Mouse (Mus musculus): Measurements from ENCODE around the gene Cdan1.

Cdan1 gene

GRCm38 (mm10) chr2:120729775-120730585 lies 119.9 kb downstream of the Cdan1 start:
- peak overlapping the region; percentile 96 for H3K4me3 ChIP-seq (replicated peaks; ENCODE audit: low read length)
- H3K27me3 ChIP-seq (ENCODE audit: insufficient read depth, low read length) = no peaks in the 10 kb centered on the region
- H3K9me3 ChIP-seq (ENCODE audit: low read length) = no peaks in the 10 kb centered on the region
- H3K36me3 ChIP-seq (ENCODE audit: insufficient read depth, low read length) = peaks cover 50% of the 10 kb centered on the region
- no peak for TF ChIP-seq CTCF (conservative IDR thresholded peaks at IDR 0.05; ENCODE audit: low read length)
- TF ChIP-seq NANOG (IDR thresholded peaks at IDR 0.05; ENCODE audit: borderline replicate concordance, low read length) = no peak
- TF ChIP-seq POU5F1 (IDR thresholded peaks at IDR 0.05; ENCODE audit: borderline replicate concordance, low read length) = no peak
- H3K4me1 ChIP-seq (replicated peaks; ENCODE audit: low read depth, low read length) = peaks cover 31% of the 10 kb centered on the region

DNA sequence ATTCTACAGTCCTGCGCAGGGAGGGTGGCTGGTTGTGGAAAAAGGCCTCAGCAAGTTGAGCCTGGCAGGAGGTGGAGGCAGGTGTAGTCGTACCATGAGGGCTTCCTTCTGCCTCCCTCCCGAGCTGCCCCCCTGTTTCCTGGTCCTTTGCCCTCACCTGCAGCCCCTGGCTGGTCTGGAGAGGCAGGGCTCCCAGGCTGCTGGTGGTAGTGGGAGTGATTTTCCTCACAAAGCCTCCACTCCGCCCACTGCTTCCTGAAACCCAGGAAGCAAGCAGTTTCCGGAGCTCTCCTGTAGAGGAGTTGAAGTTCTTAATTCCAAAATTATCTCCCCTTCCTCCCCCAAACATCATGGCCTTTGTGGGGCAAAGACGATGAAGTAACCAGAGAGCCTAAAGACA lies 125.8 kb downstream of the Cdan1 start:
- Histone ChIP-seq H3K4me3 (replicated peaks; ENCODE audit: low read length) (no peak overlapping the region), H3K36me3 (ENCODE audit: insufficient read depth, low read length) (peaks cover 98% of the 10 kb centered on the region), H3K4me1 (replicated peaks; ENCODE audit: low read depth, low read length) (peaks cover 26% of the 10 kb centered on the region), H3K27me3 (ENCODE audit: insufficient read depth, low read length) (no peaks in the 10 kb centered on the region), H3K9me3 (ENCODE audit: low read length) (no peaks in the 10 kb centered on the region)
- TF ChIP-seq CTCF (conservative IDR thresholded peaks at IDR 0.05; ENCODE audit: low read length) (no peak), POU5F1 (IDR thresholded peaks at IDR 0.05; ENCODE audit: borderline replicate concordance, low read length) (no peak), NANOG (IDR thresholded peaks at IDR 0.05; ENCODE audit: borderline replicate concordance, low read length) (no peak)

GRCm38 (mm10) chr2:120723621-120724020 lies 126.3 kb downstream of the Cdan1 start:
- H3K27me3 ChIP-seq (ENCODE audit: insufficient read depth, low read length) = no peaks in the 10 kb centered on the region
- no peaks in the 10 kb centered on the region for H3K9me3 ChIP-seq (ENCODE audit: low read length)
- no peak overlapping the region for H3K4me3 ChIP-seq (replicated peaks; ENCODE audit: low read length)
- peaks cover 98% of the 10 kb centered on the region for H3K36me3 ChIP-seq (ENCODE audit: insufficient read depth, low read length)
- peaks cover 21% of the 10 kb centered on the region for H3K4me1 ChIP-seq (replicated peaks; ENCODE audit: low read depth, low read length)
- no peak for TF ChIP-seq NANOG (IDR thresholded peaks at IDR 0.05; ENCODE audit: borderline replicate concordance, low read length)
- TF ChIP-seq CTCF (conservative IDR thresholded peaks at IDR 0.05; ENCODE audit: low read length) = no peak
- TF ChIP-seq POU5F1 (IDR thresholded peaks at IDR 0.05; ENCODE audit: borderline replicate concordance, low read length) = no peak

DNA sequence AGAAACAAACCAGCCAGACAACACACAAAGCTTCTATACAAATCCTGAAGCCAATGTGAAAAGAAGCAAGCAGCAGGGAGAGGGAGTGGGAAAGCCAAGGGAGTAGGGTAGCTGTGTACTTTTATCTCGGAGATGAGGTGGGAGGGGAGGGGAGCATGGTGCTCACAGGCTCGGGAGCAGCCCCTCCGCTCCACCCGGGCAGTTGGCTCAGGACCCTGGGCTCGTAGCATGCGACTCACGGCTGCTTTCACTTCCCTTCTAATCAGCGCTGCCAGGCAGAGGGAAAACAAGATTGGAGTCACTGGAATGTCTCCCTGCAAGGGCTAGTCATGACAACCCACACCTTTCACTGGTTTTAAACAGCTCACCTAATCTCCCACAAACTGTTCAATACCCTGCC lies 127.4 kb downstream of the Cdan1 start:
- H3K4me1 ChIP-seq (replicated peaks; ENCODE audit: low read depth, low read length) = peaks cover 19% of the 10 kb centered on the region
- H3K4me3 ChIP-seq (replicated peaks; ENCODE audit: low read length) = no peak overlapping the region
- H3K9me3 ChIP-seq (ENCODE audit: low read length) = no peaks in the 10 kb centered on the region
- H3K27me3 ChIP-seq (ENCODE audit: insufficient read depth, low read length) = no peaks in the 10 kb centered on the region
- TF ChIP-seq NANOG (IDR thresholded peaks at IDR 0.05; ENCODE audit: borderline replicate concordance, low read length) (no peak), CTCF (conservative IDR thresholded peaks at IDR 0.05; ENCODE audit: low read length) (no peak), POU5F1 (IDR thresholded peaks at IDR 0.05; ENCODE audit: borderline replicate concordance, low read length) (no peak)
- H3K36me3 ChIP-seq (ENCODE audit: insufficient read depth, low read length) = peaks cover 98% of the 10 kb centered on the region

DNA sequence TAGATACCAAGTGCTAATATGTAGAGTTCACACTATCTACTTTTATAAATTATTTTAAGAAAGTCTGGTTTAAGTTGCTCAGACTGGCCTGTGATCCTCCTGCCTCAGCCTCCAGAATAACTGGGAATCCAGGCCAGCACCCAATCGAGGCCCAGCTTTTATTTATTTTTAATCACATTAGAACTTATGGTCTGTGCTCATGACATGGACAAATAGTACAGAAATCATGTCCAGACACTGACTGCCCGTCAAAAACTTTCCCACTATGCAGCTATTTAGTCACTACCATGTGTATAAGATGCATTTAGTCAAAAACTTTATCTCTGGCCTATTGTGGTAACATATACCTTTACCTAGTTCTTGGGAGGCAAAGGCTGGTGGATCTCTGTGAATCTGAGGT lies 128.0 kb downstream of the Cdan1 start:
- no peaks in the 10 kb centered on the region for H3K9me3 ChIP-seq (ENCODE audit: low read length)
- no peaks in the 10 kb centered on the region for H3K27me3 ChIP-seq (ENCODE audit: insufficient read depth, low read length)
- no peak for TF ChIP-seq CTCF (conservative IDR thresholded peaks at IDR 0.05; ENCODE audit: low read length)
- no peak for TF ChIP-seq POU5F1 (IDR thresholded peaks at IDR 0.05; ENCODE audit: borderline replicate concordance, low read length)
- TF ChIP-seq NANOG (IDR thresholded peaks at IDR 0.05; ENCODE audit: borderline replicate concordance, low read length) = no peak
- H3K4me3 ChIP-seq (replicated peaks; ENCODE audit: low read length) = no peak overlapping the region
- H3K4me1 ChIP-seq (replicated peaks; ENCODE audit: low read depth, low read length) = peaks cover 19% of the 10 kb centered on the region
- H3K36me3 ChIP-seq (ENCODE audit: insufficient read depth, low read length) = peaks cover 98% of the 10 kb centered on the region

DNA sequence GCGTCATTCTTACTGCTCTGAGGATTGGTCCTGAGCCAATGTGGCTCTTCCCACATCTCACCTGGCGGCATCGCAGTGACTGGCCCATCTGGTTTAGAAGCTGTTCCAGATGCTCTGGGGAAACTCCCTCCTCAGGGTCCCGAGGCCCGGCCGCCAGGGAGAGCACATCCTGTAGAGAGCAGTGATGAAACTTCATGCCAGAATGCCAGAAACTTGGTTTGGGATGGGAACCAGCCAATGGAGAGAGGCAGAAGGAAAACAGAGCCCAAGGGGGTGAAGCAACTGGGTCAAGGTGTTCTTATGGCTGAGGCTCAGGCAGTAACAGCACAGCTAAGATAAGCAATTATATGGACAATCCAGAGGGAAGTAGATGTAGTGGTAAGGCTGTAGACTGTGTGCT lies 129.1 kb downstream of the Cdan1 start:
- H3K9me3 ChIP-seq (ENCODE audit: low read length) = no peaks in the 10 kb centered on the region
- no peak overlapping the region for H3K4me3 ChIP-seq (replicated peaks; ENCODE audit: low read length)
- H3K27me3 ChIP-seq (ENCODE audit: insufficient read depth, low read length) = no peaks in the 10 kb centered on the region
- TF ChIP-seq CTCF (conservative IDR thresholded peaks at IDR 0.05; ENCODE audit: low read length) = no peak
- TF ChIP-seq NANOG (IDR thresholded peaks at IDR 0.05; ENCODE audit: borderline replicate concordance, low read length) = no peak
- TF ChIP-seq POU5F1 (IDR thresholded peaks at IDR 0.05; ENCODE audit: borderline replicate concordance, low read length) = no peak
- H3K36me3 ChIP-seq (ENCODE audit: insufficient read depth, low read length) = peaks cover 98% of the 10 kb centered on the region
- peaks cover 19% of the 10 kb centered on the region for H3K4me1 ChIP-seq (replicated peaks; ENCODE audit: low read depth, low read length)

DNA sequence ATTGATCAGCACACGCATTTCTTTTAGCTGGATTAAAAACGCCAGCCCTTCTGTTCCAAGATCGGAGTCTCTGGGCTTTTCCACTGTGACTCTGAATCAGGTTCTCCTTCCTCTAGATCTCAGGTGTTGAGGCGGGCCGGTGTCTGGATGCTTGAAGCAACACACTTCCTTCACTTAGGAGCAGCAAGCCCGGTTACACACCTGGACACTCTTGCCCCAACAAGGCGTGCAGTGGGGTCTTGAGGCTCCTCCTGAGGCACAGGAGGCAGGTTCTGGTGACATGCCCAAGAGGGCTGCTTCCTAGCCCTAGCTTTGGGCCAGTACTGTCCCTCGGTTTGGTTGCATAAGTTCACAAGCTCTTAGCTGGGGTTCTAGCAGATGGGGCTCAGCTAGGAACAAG lies 131.4 kb downstream of the Cdan1 start:
- H3K4me1 ChIP-seq (replicated peaks; ENCODE audit: low read depth, low read length) = peaks cover 7% of the 10 kb centered on the region
- H3K36me3 ChIP-seq (ENCODE audit: insufficient read depth, low read length) = peaks cover 98% of the 10 kb centered on the region
- H3K4me3 ChIP-seq (replicated peaks; ENCODE audit: low read length) = no peak overlapping the region
- H3K27me3 ChIP-seq (ENCODE audit: insufficient read depth, low read length) = no peaks in the 10 kb centered on the region
- H3K9me3 ChIP-seq (ENCODE audit: low read length) = no peaks in the 10 kb centered on the region
- TF ChIP-seq NANOG (IDR thresholded peaks at IDR 0.05; ENCODE audit: borderline replicate concordance, low read length) (no peak), POU5F1 (IDR thresholded peaks at IDR 0.05; ENCODE audit: borderline replicate concordance, low read length) (no peak)

DNA sequence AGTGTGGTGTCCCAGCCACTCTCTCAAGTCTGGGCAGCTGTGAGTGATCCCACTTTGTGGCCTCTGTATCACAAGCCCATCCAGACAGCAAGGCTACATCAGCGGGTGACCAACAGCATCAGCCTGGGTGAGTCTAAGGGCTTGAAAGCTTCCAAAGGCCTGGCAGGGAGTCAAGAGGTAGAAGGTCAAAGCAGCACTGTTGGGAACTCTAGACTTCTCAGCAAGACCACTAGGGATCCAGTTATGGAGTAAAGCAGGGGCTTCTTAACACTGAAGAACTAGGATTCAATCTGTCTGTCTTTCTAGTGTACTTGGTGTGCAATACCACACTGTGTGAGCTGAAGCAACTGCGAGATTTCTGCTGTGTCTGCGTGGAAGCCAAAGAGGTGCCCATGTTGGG lies 136.5 kb downstream of the Cdan1 start:
- TF ChIP-seq POU5F1 (IDR thresholded peaks at IDR 0.05; ENCODE audit: borderline replicate concordance, low read length) (no peak), CTCF (conservative IDR thresholded peaks at IDR 0.05; ENCODE audit: low read length) (no peak), NANOG (IDR thresholded peaks at IDR 0.05; ENCODE audit: borderline replicate concordance, low read length) (no peak)
- Histone ChIP-seq H3K9me3 (ENCODE audit: low read length) (no peaks in the 10 kb centered on the region), H3K4me3 (replicated peaks; ENCODE audit: low read length) (no peak overlapping the region), H3K27me3 (ENCODE audit: insufficient read depth, low read length) (no peaks in the 10 kb centered on the region), H3K36me3 (ENCODE audit: insufficient read depth, low read length) (peaks cover 68% of the 10 kb centered on the region), H3K4me1 (replicated peaks; ENCODE audit: low read depth, low read length) (no peaks in the 10 kb centered on the region)

GRCm38 (mm10) chr2:120710948-120711347 lies 139.0 kb downstream of the Cdan1 start:
- Histone ChIP-seq H3K4me1 (replicated peaks; ENCODE audit: low read depth, low read length) (no peaks in the 10 kb centered on the region), H3K4me3 (replicated peaks; ENCODE audit: low read length) (no peak overlapping the region), H3K36me3 (ENCODE audit: insufficient read depth, low read length) (peaks cover 47% of the 10 kb centered on the region), H3K27me3 (ENCODE audit: insufficient read depth, low read length) (no peaks in the 10 kb centered on the region), H3K9me3 (ENCODE audit: low read length) (no peaks in the 10 kb centered on the region)
- TF ChIP-seq NANOG (IDR thresholded peaks at IDR 0.05; ENCODE audit: borderline replicate concordance, low read length) = no peak
- TF ChIP-seq CTCF (conservative IDR thresholded peaks at IDR 0.05; ENCODE audit: low read length) = no peak
- TF ChIP-seq POU5F1 (IDR thresholded peaks at IDR 0.05; ENCODE audit: borderline replicate concordance, low read length) = no peak

All from E14TG2a.4 (cell line).